Mouse (Mus musculus): ENCODE measurements around the gene Eif4g2. TPM values are rescaled to one million over a fixed set of nuclear protein-coding genes. Genes with fewer than 3 reads are reported as not detected.

Gene Eif4g2
- polyA plus RNA-seq, 1 experiment from 2014 or later: 1,554 TPM

- Histone ChIP-seq H3K4me2 (no peak overlapping the region), H3K27me3 (no peaks in the 10 kb centered on the region), H3K4me1 (peaks cover 12% of the 10 kb centered on the region)
Measured at GRCm38 (mm10) chr7:111085153-111085552, 2.3 kb upstream of the Eif4g2 start.

DNA sequence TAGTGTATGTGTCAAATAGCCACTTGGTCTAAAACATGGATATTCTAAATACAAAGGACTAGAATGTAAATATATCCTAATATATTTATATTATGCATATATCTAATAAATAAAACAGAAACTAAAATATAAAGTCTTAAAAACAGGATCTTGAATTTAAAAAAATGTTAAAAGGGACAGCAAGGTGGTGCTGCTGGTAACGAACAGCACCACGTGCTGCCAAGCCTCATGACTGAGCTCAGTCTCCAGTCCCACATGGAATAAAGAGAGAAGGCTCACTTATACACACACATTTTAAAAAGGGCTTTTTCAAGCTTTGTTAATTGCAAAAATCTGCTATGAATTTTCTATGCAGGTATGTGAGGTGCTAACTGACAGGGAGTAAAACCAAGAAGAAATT is 1.6 kb upstream of the Eif4g2 start:
- Histone ChIP-seq H3K4me2 (no peak overlapping the region), H3K36me3 (replicated peaks) (peaks cover 21% of the 10 kb centered on the region), H3K9ac (no peak overlapping the region), H3K4me3 (replicated peaks) (no peak overlapping the region), H3K9me3 (peaks cover 2% of the 10 kb centered on the region; the same call in 1 of the 2 replicates), H3K27ac (no peak overlapping the region), H3K27me3 (no peaks in the 10 kb centered on the region), H3K4me1 (peaks cover 18% of the 10 kb centered on the region)
- no peak for ATAC-seq (ENCODE audit: low FRiP score)
- 80% methylated on average over 2 of the region's 2 CpGs for WGBS

More at GRCm38 (mm10) chr7:111085153-111085552, 2.3 kb upstream of the Eif4g2 start:
- H3K36me3 ChIP-seq (replicated peaks): peaks cover 13% of the 10 kb centered on the region
- ATAC-seq (ENCODE audit: low FRiP score): no peak
- H3K27ac ChIP-seq: no peak overlapping the region
- no peak overlapping the region for H3K4me3 ChIP-seq (replicated peaks)
- peaks cover 2% of the 10 kb centered on the region; the same call in 1 of the 2 replicates for H3K9me3 ChIP-seq
- H3K9ac ChIP-seq: no peak overlapping the region

- Histone ChIP-seq H3K9ac (peak overlapping the region; percentile 100), H3K4me1 (peaks cover 21% of the 10 kb centered on the region), H3K9me3 (peaks cover 2% of the 10 kb centered on the region; the same call in 1 of the 2 replicates), H3K36me3 (replicated peaks) (peaks cover 27% of the 10 kb centered on the region), H3K4me2 (peak overlapping the region; percentile 62), H3K27ac (peak overlapping the region; percentile 100), H3K4me3 (replicated peaks) (peak overlapping the region; percentile 99), H3K27me3 (no peaks in the 10 kb centered on the region)
- ATAC-seq (ENCODE audit: low FRiP score): no peak
- 15% methylated on average over 4 of the region's 4 CpGs for WGBS
Measured at GRCm38 (mm10) chr7:111083733-111084120, 897 bp upstream of the Eif4g2 start.

GRCm38 (mm10) chr7:111082043-111082821 is 598 bp downstream of the Eif4g2 start:
- H3K27me3 ChIP-seq: no peaks in the 10 kb centered on the region
- H3K4me3 ChIP-seq (replicated peaks): peak overlapping the region; percentile 99
- H3K9ac ChIP-seq: peak overlapping the region; percentile 100
- H3K9me3 ChIP-seq: no peaks in the 10 kb centered on the region
- H3K4me2 ChIP-seq: peak overlapping the region; percentile 78
- H3K27ac ChIP-seq: peak overlapping the region; percentile 100
- ATAC-seq (ENCODE audit: low FRiP score): peak; percentile 72
- peaks cover 22% of the 10 kb centered on the region for H3K4me1 ChIP-seq
- peaks cover 42% of the 10 kb centered on the region for H3K36me3 ChIP-seq (replicated peaks)
- WGBS: under 1% methylated on average over 82 of the region's 83 CpGs

DNA sequence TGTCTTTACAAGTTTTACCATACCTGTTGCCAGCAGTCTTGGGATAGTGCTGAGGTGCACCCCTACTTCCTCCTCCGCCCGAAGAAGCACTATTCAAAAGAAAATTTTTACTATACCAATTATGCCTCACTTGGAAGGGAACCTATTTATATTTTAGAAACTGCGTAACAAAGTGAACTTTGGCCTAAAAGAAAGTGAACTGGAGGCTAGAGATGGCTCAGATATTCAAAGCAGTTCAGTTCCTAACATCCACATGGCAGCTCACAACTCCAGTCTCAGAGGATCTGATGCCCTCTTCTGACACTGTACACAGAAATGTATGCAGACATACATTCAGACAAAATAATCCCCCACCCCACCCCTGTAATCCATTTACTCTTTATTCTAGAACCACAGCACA is 2.0 kb downstream of the Eif4g2 start:
- peak overlapping the region; percentile 100 for H3K9ac ChIP-seq
- H3K36me3 ChIP-seq (replicated peaks): peaks cover 55% of the 10 kb centered on the region
- no peaks in the 10 kb centered on the region for H3K9me3 ChIP-seq
- H3K4me3 ChIP-seq (replicated peaks): peak overlapping the region; percentile 99
- 98% methylated on average over 3 of the region's 3 CpGs for WGBS
- H3K4me2 ChIP-seq: peak overlapping the region; percentile 78
- no peaks in the 10 kb centered on the region for H3K27me3 ChIP-seq
- peaks cover 22% of the 10 kb centered on the region for H3K4me1 ChIP-seq
- ATAC-seq (ENCODE audit: low FRiP score): no peak
- 0 out of 2 replicates have a peak overlapping the region, but pooled peaks have one; percentile 100 for H3K27ac ChIP-seq

DNA sequence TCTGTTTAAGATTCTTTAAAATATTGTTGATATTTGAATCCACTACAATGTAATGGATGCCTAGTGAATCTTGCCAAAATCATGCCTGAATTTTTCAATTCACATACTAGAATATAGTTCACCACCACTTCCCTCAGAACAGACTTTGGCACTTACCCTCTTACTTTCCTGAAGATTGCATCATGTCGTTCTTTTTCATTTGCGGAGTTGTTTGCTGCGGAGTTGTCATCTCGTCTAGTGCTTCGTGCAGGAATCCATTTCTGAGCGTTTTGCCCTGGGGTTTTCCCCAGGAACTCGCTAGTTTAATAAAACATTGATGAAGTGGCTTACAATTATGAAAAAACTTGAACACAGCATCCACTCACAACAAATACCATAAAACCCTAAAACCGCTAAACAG is 2.8 kb downstream of the Eif4g2 start:
- H3K4me1 ChIP-seq: peaks cover 22% of the 10 kb centered on the region
- ATAC-seq (ENCODE audit: low FRiP score): no peak
- H3K36me3 ChIP-seq (replicated peaks): peaks cover 62% of the 10 kb centered on the region
- WGBS: 96% methylated on average over 8 of the region's 8 CpGs
- H3K9me3 ChIP-seq: no peaks in the 10 kb centered on the region
- peak overlapping the region; percentile 78 for H3K4me2 ChIP-seq
- no peak overlapping the region for H3K9ac ChIP-seq
- H3K27me3 ChIP-seq: no peaks in the 10 kb centered on the region
- peak overlapping the region; percentile 99; the same call in 1 of the 2 replicates for H3K4me3 ChIP-seq (replicated peaks)
- H3K27ac ChIP-seq: no peak overlapping the region

- Histone ChIP-seq H3K4me3 (replicated peaks) (no peak overlapping the region), H3K9me3 (no peaks in the 10 kb centered on the region), H3K36me3 (replicated peaks) (peaks cover 79% of the 10 kb centered on the region), H3K4me1 (peaks cover 22% of the 10 kb centered on the region), H3K27ac (no peak overlapping the region), H3K27me3 (no peaks in the 10 kb centered on the region), H3K4me2 (no peak overlapping the region), H3K9ac (no peak overlapping the region)
- 94% methylated on average over 4 of the region's 4 CpGs for WGBS
- ATAC-seq (ENCODE audit: low FRiP score): no peak
Measured at GRCm38 (mm10) chr7:111078271-111078670, 4.6 kb downstream of the Eif4g2 start.

GRCm38 (mm10) chr7:111075288-111075687 is 7.5 kb downstream of the Eif4g2 start:
- Histone ChIP-seq H3K27ac (no peak overlapping the region), H3K27me3 (no peaks in the 10 kb centered on the region), H3K36me3 (replicated peaks) (peaks cover 94% of the 10 kb centered on the region), H3K4me2 (no peak overlapping the region), H3K9ac (no peak overlapping the region), H3K4me1 (peaks cover 11% of the 10 kb centered on the region), H3K4me3 (replicated peaks) (no peak overlapping the region), H3K9me3 (no peaks in the 10 kb centered on the region)
- WGBS: 97% methylated on average over 4 of the region's 4 CpGs
- ATAC-seq (ENCODE audit: low FRiP score): no peak

- no peak overlapping the region for H3K4me2 ChIP-seq
- H3K9me3 ChIP-seq: peaks cover 12% of the 10 kb centered on the region
- peaks cover 94% of the 10 kb centered on the region for H3K36me3 ChIP-seq (replicated peaks)
- ATAC-seq (ENCODE audit: low FRiP score): no peak
- H3K9ac ChIP-seq: no peak overlapping the region
- no peaks in the 10 kb centered on the region for H3K4me1 ChIP-seq
- H3K27ac ChIP-seq: no peak overlapping the region
- H3K4me3 ChIP-seq (replicated peaks): no peak overlapping the region
- WGBS: 95% methylated on average over 4 of the region's 4 CpGs
- no peaks in the 10 kb centered on the region for H3K27me3 ChIP-seq
Measured at GRCm38 (mm10) chr7:111072410-111072809, 10.4 kb downstream of the Eif4g2 start.

- no peak overlapping the region for H3K4me3 ChIP-seq (replicated peaks)
- H3K36me3 ChIP-seq (replicated peaks): peaks cover 74% of the 10 kb centered on the region
- H3K27me3 ChIP-seq: no peaks in the 10 kb centered on the region
- H3K27ac ChIP-seq: no peak overlapping the region
- H3K4me2 ChIP-seq: no peak overlapping the region
- 95% methylated on average over 2 of the region's 2 CpGs for WGBS
- no peaks in the 10 kb centered on the region for H3K4me1 ChIP-seq
- peaks cover 12% of the 10 kb centered on the region for H3K9me3 ChIP-seq
- no peak overlapping the region for H3K9ac ChIP-seq
- peak; percentile 34; the same call in 1 of the 2 replicates for ATAC-seq (ENCODE audit: low FRiP score)
Measured at GRCm38 (mm10) chr7:111070167-111070496, 12.7 kb downstream of the Eif4g2 start.

DNA sequence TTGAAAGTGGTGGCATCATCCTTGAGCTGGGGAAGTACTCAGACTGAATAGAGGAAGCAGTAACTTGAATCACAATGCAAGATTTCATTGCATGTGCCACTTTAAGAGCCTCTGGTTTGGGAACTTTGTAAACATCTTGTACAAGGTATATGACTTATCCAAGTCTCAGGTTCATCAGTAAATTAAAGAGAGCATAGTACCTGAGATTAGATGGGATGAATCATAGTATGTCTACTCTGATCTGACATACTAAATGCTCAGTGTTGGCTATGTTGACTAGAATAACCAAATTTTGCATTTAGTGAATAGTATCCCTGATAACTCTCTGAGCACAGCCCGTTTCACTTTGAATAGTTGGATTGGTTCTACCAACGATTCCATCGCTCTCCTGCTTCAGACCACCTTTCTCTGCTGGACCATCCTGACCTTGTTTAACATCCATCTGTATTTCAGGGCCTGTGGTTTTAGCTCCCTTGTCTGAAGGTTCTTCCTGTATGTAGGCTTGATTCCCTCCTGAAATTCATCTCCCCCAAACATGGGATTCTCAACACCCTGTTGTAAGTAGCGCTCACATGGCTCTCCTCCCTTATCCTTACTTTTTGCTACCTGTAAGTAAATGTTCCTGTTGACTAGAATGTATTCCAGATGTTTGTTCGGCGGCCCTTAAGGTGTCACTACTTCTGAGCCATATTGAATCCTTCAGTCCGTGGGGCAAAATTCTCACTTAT is 13.2 kb downstream of the Eif4g2 start:
- Histone ChIP-seq H3K4me1 (no peaks in the 10 kb centered on the region), H3K4me3 (replicated peaks) (no peak overlapping the region), H3K27ac (no peak overlapping the region), H3K27me3 (no peaks in the 10 kb centered on the region), H3K36me3 (replicated peaks) (peaks cover 69% of the 10 kb centered on the region), H3K4me2 (no peak overlapping the region), H3K9me3 (peaks cover 12% of the 10 kb centered on the region), H3K9ac (no peak overlapping the region)
- peak; percentile 51; the same call in 1 of the 2 replicates for ATAC-seq (ENCODE audit: low FRiP score)
- 92% methylated on average over 7 of the region's 7 CpGs for WGBS

DNA sequence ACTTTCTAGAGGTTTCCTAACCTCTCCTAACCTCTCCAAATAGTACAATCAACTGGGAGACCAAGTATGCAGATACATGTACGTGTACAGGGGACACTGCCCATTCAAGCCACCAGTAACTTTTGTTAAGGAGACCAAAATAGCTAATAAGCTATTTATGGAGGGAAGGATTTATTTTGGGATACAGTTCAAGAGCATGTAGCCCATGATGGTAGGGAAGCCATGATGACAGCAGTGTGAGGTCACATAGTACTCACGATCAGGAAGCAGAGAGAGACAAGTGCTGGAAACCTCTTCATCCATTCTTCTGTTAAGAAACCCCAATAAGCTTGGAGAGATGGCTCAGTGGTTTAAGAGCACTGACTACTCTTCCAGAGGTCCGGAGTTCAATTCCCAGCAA is 14.6 kb downstream of the Eif4g2 start:
- Histone ChIP-seq H3K27me3 (no peaks in the 10 kb centered on the region), H3K9me3 (peaks cover 17% of the 10 kb centered on the region), H3K4me1 (no peaks in the 10 kb centered on the region), H3K27ac (no peak overlapping the region), H3K4me2 (no peak overlapping the region), H3K9ac (no peak overlapping the region), H3K4me3 (replicated peaks) (no peak overlapping the region), H3K36me3 (replicated peaks) (peaks cover 61% of the 10 kb centered on the region)
- ATAC-seq (ENCODE audit: low FRiP score): no peak
- WGBS: 98% methylated on average over 3 of the region's 3 CpGs

All from forebrain, embryonic 12.5 days (tissue).